ENCODE assay signal across 23 mouse cellular contexts in genomic region chr12:99844951-99845350, GRCm38 (mm10).
"Had no signal": no experiment of that assay in that cellular context is flagged by ENCODE, and none has a peak within 500 bp of the region (broad histone marks: within the 10 kb centered on the region; RNA-seq: fewer than 3 reads in every experiment).

No protein-coding gene starts in this region.

- ATAC-seq: forebrain, postnatal 0 days; hindbrain, postnatal 0 days; intestine, embryonic 16.5 days; liver, embryonic 12.5 days had no signal

- H3K4me2 ChIP-seq: heart, embryonic 13.5 days; heart, embryonic 15.5 days; hindbrain, embryonic 13.5 days; hindbrain, embryonic 15.5 days; limb, embryonic 13.5 days; limb, embryonic 15.5 days; liver, embryonic 12.5 days had no signal

- DNase-seq: forebrain, postnatal 0 days; gastrocnemius, postnatal 14 days; gastrocnemius, postnatal 36 days; heart, adult 18-20 months; heart, postnatal 14 days; heart, postnatal 36 days; kidney, adult 11 months; kidney, adult 8-10 months; kidney, postnatal 10 days; layer of hippocampus, adult 9-11 months; layer of hippocampus, postnatal 36 days; left cerebral cortex, postnatal 4 days had no signal

- H3K27me3 ChIP-seq: heart, embryonic 13.5 days; heart, embryonic 15.5 days; hindbrain, embryonic 13.5 days; hindbrain, embryonic 15.5 days; limb, embryonic 13.5 days; limb, embryonic 15.5 days; liver, embryonic 12.5 days had no signal

- H3K9ac ChIP-seq: forebrain, postnatal 0 days; heart, embryonic 13.5 days; heart, embryonic 15.5 days; hindbrain, embryonic 13.5 days; hindbrain, embryonic 15.5 days; limb, embryonic 13.5 days; limb, embryonic 15.5 days; liver, embryonic 12.5 days; liver, embryonic 14.5 days had no signal

- H3K36me3 ChIP-seq: heart, embryonic 10.5 days; heart, embryonic 13.5 days; heart, embryonic 15.5 days; hindbrain, embryonic 13.5 days; hindbrain, embryonic 15.5 days; limb, embryonic 13.5 days; limb, embryonic 15.5 days; liver, embryonic 12.5 days had no signal

- H3K4me3 ChIP-seq: heart, embryonic 10.5 days; heart, embryonic 13.5 days; heart, embryonic 15.5 days; hindbrain, embryonic 13.5 days; hindbrain, embryonic 15.5 days; limb, embryonic 13.5 days; limb, embryonic 15.5 days; liver, embryonic 12.5 days had no signal

- H3K27ac ChIP-seq: heart, embryonic 10.5 days; heart, embryonic 13.5 days; heart, embryonic 15.5 days; hindbrain, embryonic 13.5 days; hindbrain, embryonic 15.5 days; hindbrain, postnatal 0 days; limb, embryonic 13.5 days; limb, embryonic 15.5 days; liver, embryonic 12.5 days; liver, embryonic 14.5 days had no signal

- H3K9me3 ChIP-seq: heart, embryonic 10.5 days; heart, embryonic 13.5 days; heart, embryonic 15.5 days; hindbrain, embryonic 13.5 days; hindbrain, embryonic 15.5 days; limb, embryonic 13.5 days; limb, embryonic 15.5 days; liver, embryonic 12.5 days had no signal

- H3K4me1 ChIP-seq: heart, embryonic 10.5 days; heart, embryonic 13.5 days; heart, embryonic 15.5 days; hindbrain, embryonic 15.5 days; limb, embryonic 13.5 days; limb, embryonic 15.5 days had no signal
